Mouse (Mus musculus): ENCODE results near the gene Hoxc5. TPM values are rescaled to one million over a fixed set of nuclear protein-coding genes. Genes with fewer than 3 reads are reported as not detected.

The Hoxc5 gene
- polyA plus RNA-seq, 1 experiment: 7.0 TPM

GRCm38 (mm10) chr15:102981379-102982288 lies 14.4 kb downstream of the Hoxc5 start:
- no peak for TF ChIP-seq POLR2A (IDR thresholded peaks at IDR 0.05; ENCODE audit: borderline replicate concordance, extremely low read depth, insufficient read depth, insufficient read length, poor library complexity, severe bottlenecking)
- TF ChIP-seq CTCF (IDR thresholded peaks at IDR 0.05; ENCODE audit: borderline replicate concordance, extremely low read depth, insufficient read depth, insufficient read length): no peak
- DNase-seq (ENCODE audit: low read depth): no peak

GRCm38 (mm10) chr15:102983716-102984115 lies 16.5 kb downstream of the Hoxc5 start:
- TF ChIP-seq CTCF (IDR thresholded peaks at IDR 0.05; ENCODE audit: borderline replicate concordance, extremely low read depth, insufficient read depth, insufficient read length) (no peak), POLR2A (IDR thresholded peaks at IDR 0.05; ENCODE audit: borderline replicate concordance, extremely low read depth, insufficient read depth, insufficient read length, poor library complexity, severe bottlenecking) (no peak)
- no peak for DNase-seq (ENCODE audit: low read depth)

GRCm38 (mm10) chr15:102984521-102984920 lies 17.3 kb downstream of the Hoxc5 start:
- TF ChIP-seq CTCF (IDR thresholded peaks at IDR 0.05; ENCODE audit: borderline replicate concordance, extremely low read depth, insufficient read depth, insufficient read length) (no peak), POLR2A (IDR thresholded peaks at IDR 0.05; ENCODE audit: borderline replicate concordance, extremely low read depth, insufficient read depth, insufficient read length, poor library complexity, severe bottlenecking) (no peak)
- DNase-seq (ENCODE audit: low read depth): no peak

- TF ChIP-seq POLR2A (IDR thresholded peaks at IDR 0.05; ENCODE audit: borderline replicate concordance, extremely low read depth, insufficient read depth, insufficient read length, poor library complexity, severe bottlenecking) (no peak), CTCF (IDR thresholded peaks at IDR 0.05; ENCODE audit: borderline replicate concordance, extremely low read depth, insufficient read depth, insufficient read length) (no peak)
- no peak for DNase-seq (ENCODE audit: low read depth)
Measured at GRCm38 (mm10) chr15:102984925-102985324, 17.7 kb downstream of the Hoxc5 start.

- peak; percentile 90 for DNase-seq (ENCODE audit: low read depth)
- no peak for TF ChIP-seq POLR2A (IDR thresholded peaks at IDR 0.05; ENCODE audit: borderline replicate concordance, extremely low read depth, insufficient read depth, insufficient read length, poor library complexity, severe bottlenecking)
- peak; percentile 94 for TF ChIP-seq CTCF (IDR thresholded peaks at IDR 0.05; ENCODE audit: borderline replicate concordance, extremely low read depth, insufficient read depth, insufficient read length)
Measured at GRCm38 (mm10) chr15:102987124-102987833, 20.0 kb downstream of the Hoxc5 start.

GRCm38 (mm10) chr15:102988078-102988477 lies 20.8 kb downstream of the Hoxc5 start:
- TF ChIP-seq POLR2A (IDR thresholded peaks at IDR 0.05; ENCODE audit: borderline replicate concordance, extremely low read depth, insufficient read depth, insufficient read length, poor library complexity, severe bottlenecking): no peak
- TF ChIP-seq CTCF (IDR thresholded peaks at IDR 0.05; ENCODE audit: borderline replicate concordance, extremely low read depth, insufficient read depth, insufficient read length): no peak
- DNase-seq (ENCODE audit: low read depth): no peak

GRCm38 (mm10) chr15:102990461-102991397 lies 23.5 kb downstream of the Hoxc5 start, which contains the start of gene Hoxc8:
Gene Hoxc8 (plus strand): TSS chr15:102990607.
- TF ChIP-seq CTCF (IDR thresholded peaks at IDR 0.05; ENCODE audit: borderline replicate concordance, extremely low read depth, insufficient read depth, insufficient read length): no peak
- no peak for DNase-seq (ENCODE audit: low read depth)

GRCm38 (mm10) chr15:102991782-102992181 lies 24.5 kb downstream of the Hoxc5 start:
- TF ChIP-seq CTCF (IDR thresholded peaks at IDR 0.05; ENCODE audit: borderline replicate concordance, extremely low read depth, insufficient read depth, insufficient read length): no peak
- no peak for TF ChIP-seq POLR2A (IDR thresholded peaks at IDR 0.05; ENCODE audit: borderline replicate concordance, extremely low read depth, insufficient read depth, insufficient read length, poor library complexity, severe bottlenecking)
- DNase-seq (ENCODE audit: low read depth): no peak

GRCm38 (mm10) chr15:102992206-102992605 lies 25.0 kb downstream of the Hoxc5 start:
- DNase-seq (ENCODE audit: low read depth): no peak
- no peak for TF ChIP-seq CTCF (IDR thresholded peaks at IDR 0.05; ENCODE audit: borderline replicate concordance, extremely low read depth, insufficient read depth, insufficient read length)

- TF ChIP-seq CTCF (IDR thresholded peaks at IDR 0.05; ENCODE audit: borderline replicate concordance, extremely low read depth, insufficient read depth, insufficient read length) (no peak), POLR2A (IDR thresholded peaks at IDR 0.05; ENCODE audit: borderline replicate concordance, extremely low read depth, insufficient read depth, insufficient read length, poor library complexity, severe bottlenecking) (no peak)
- no peak for DNase-seq (ENCODE audit: low read depth)
Measured at GRCm38 (mm10) chr15:102992863-102993262, 25.6 kb downstream of the Hoxc5 start.

GRCm38 (mm10) chr15:102996548-102996947 lies 29.3 kb downstream of the Hoxc5 start:
- no peak for DNase-seq (ENCODE audit: low read depth)
- TF ChIP-seq CTCF (IDR thresholded peaks at IDR 0.05; ENCODE audit: borderline replicate concordance, extremely low read depth, insufficient read depth, insufficient read length) (no peak), POLR2A (IDR thresholded peaks at IDR 0.05; ENCODE audit: borderline replicate concordance, extremely low read depth, insufficient read depth, insufficient read length, poor library complexity, severe bottlenecking) (no peak)
